Mouse (Mus musculus): ENCODE results near the gene Gstm2.

DNA sequence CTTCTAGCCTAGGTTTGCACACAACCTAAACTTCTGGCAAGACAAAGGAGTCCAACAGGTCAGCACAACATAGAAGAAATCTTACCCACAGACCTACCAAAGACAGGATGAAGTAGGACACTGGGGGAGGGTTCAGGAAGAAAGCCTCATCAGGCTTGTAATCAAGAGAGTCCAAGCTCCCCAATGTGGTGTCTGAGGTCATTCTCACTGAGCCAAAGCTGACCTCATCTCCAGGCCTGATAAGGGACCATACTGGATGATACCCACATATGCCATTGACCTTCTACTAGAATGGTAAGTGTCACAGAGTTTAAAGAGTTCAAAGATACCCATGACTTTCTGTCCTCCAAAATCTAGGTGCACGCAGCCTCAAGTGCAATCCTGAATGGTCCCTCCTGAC is 12.0 kb downstream of the Gstm2 start:
- no peak for TF ChIP-seq CTCF (IDR thresholded peaks at IDR 0.05; ENCODE audit: control insufficient read depth, insufficient read depth, insufficient replicate concordance, low read depth, low read length)
- TF ChIP-seq POLR2A (IDR thresholded peaks at IDR 0.05; ENCODE audit: control insufficient read depth, low read depth, low read length), result no peak
